Mouse (Mus musculus) G1E (cell line): ENCODE measurements around the gene Hccs.

Source experiments
- CTCF ChIP-seq: IDR thresholded peaks from 2 replicates; pipeline ENCODE4 v1.5.1; 2012; ENCODE audit warnings: low read depth, low read length, inconsistent platforms, mixed read lengths
- GATA2 ChIP-seq: IDR thresholded peaks from 2 replicates; pipeline ENCODE4 v1.6.1; 2012; ENCODE audit warnings: low read depth, low read length, inconsistent platforms, borderline replicate concordance
- POLR2AphosphoS5 ChIP-seq: IDR thresholded peaks from 2 replicates; pipeline ENCODE4 v1.6.1; 2012; ENCODE audit warnings: low read depth, low read length, inconsistent platforms; ENCODE audit not compliant: insufficient replicate concordance
- TAL1 ChIP-seq: conservative IDR thresholded peaks from 2 replicates; pipeline ENCODE4 v1.6.1; 2012; ENCODE audit warnings: low read depth, low read length, inconsistent platforms, mixed read lengths

GRCm38 (mm10) chrX:169263433-169264172 lies 56.6 kb downstream of the Hccs start:
- TF ChIP-seq CTCF (no peak), GATA2 (no peak), POLR2AphosphoS5 (no peak), TAL1 (no peak)
